Mouse (Mus musculus) cerebellum, postnatal 10 days (tissue): ENCODE results near the gene Pdzd4.

Experiments used
- DNase-seq, 2 experiments: peaks; one replicate each; pipeline ENCODE4 v3.0.0; 2021; ENCODE audit warnings: mixed read lengths in 2 of 2

Gene Pdzd4

GRCm38 (mm10) chrX:73785666-73786065 is 39.1 kb downstream of the Pdzd4 start:
- DNase-seq = no peak

GRCm38 (mm10) chrX:73782227-73782626 is 42.5 kb downstream of the Pdzd4 start:
- DNase-seq = no peak

GRCm38 (mm10) chrX:73774802-73775483 is 49.8 kb downstream of the Pdzd4 start:
- DNase-seq = peak in 1 of 2 experiments; percentile 32

- no peak for DNase-seq
Measured at GRCm38 (mm10) chrX:73774168-73774760, 50.5 kb downstream of the Pdzd4 start, which contains the start of gene Srpk3. Gene Srpk3, plus strand, starts transcription at chrX:73774405.

GRCm38 (mm10) chrX:73767267-73767666 is 57.5 kb downstream of the Pdzd4 start:
- DNase-seq = peak; percentile 41 to 43

GRCm38 (mm10) chrX:73765311-73765710 is 59.5 kb downstream of the Pdzd4 start:
- DNase-seq = peak; percentile 52

GRCm38 (mm10) chrX:73758611-73759290 is 66.0 kb downstream of the Pdzd4 start:
- peak; percentile 70 for DNase-seq

- peak in 1 of 2 experiments; percentile 35 for DNase-seq
Measured at GRCm38 (mm10) chrX:73756334-73757140, 68.2 kb downstream of the Pdzd4 start, which contains the start of gene Plxnb3. Gene Plxnb3, plus strand, starts transcription at chrX:73757090.

- no peak for DNase-seq
Measured at GRCm38 (mm10) chrX:73748977-73749376, 75.8 kb downstream of the Pdzd4 start.

GRCm38 (mm10) chrX:73744774-73745481 is 79.8 kb downstream of the Pdzd4 start:
- no peak for DNase-seq
